7 mouse cellular contexts compared by ENCODE assay signal in genomic region chr11:32001181-32001910, GRCm38 (mm10). TPM values are rescaled to one million over a fixed set of nuclear protein-coding genes. Genes with fewer than 3 reads are reported as not detected.
A peak's percentile ranks its signal among the peaks of the same experiment; 100 is the strongest.
DNase-seq lines count a peak whose midpoint lies in the region; ATAC-seq and TF ChIP-seq lines count a peak whose summit lies in the region.

No protein-coding gene starts in this region.

- TF ChIP-seq POLR2A in CH12.LX (IDR thresholded peaks at IDR 0.05; ENCODE audit: low read depth, low read length): no peak
- peak; percentile 19; the same call in 1 of the 2 replicates for TF ChIP-seq POLR2A in brain, embryonic 14.5 days (IDR thresholded peaks at IDR 0.05; ENCODE audit: borderline replicate concordance, extremely low read depth, insufficient read depth, insufficient read length, poor library complexity, severe bottlenecking)

- no peak for TF ChIP-seq EP300 in CH12.LX (IDR thresholded peaks at IDR 0.05; ENCODE audit: low read length)

- H3K27me3 ChIP-seq in CH12.LX (replicated peaks): no peaks in the 10 kb centered on the region
- no peaks in the 10 kb centered on the region for H3K27me3 ChIP-seq in hindbrain, embryonic 14.5 days (ENCODE audit: control insufficient read depth, insufficient read depth, low read length)
- H3K27me3 ChIP-seq in midbrain, embryonic 12.5 days: no peaks in the 10 kb centered on the region; the same call in 1 of the 2 replicates

- TF ChIP-seq CTCF in CH12.LX (conservative IDR thresholded peaks at IDR 0.05 in 1 of 2, IDR thresholded peaks at IDR 0.05 in 1 of 2; ENCODE audit: low read depth in 2 of 2, low read length in 2 of 2): no peak
- TF ChIP-seq CTCF in brain, embryonic 14.5 days (IDR thresholded peaks at IDR 0.05; ENCODE audit: borderline replicate concordance, extremely low read depth, insufficient read depth, insufficient read length): no peak

- dilution Hi-C loops in CH12.LX (cut with MboI; ENCODE audit: extremely low pct_ligation_motif_present, extremely low pct_unique_long_range_greater_than_20kb, low sequenced_read_pairs): no loop called here

- no peaks in the 10 kb centered on the region for H3K36me3 ChIP-seq in CH12.LX (replicated peaks in 1 of 2; ENCODE audit: control insufficient read depth in 1 of 2, insufficient read depth in 1 of 2, low read length in 1 of 2)
- peaks cover 38% of the 10 kb centered on the region for H3K36me3 ChIP-seq in hindbrain, embryonic 14.5 days (replicated peaks; ENCODE audit: control insufficient read depth, insufficient read depth)
- peaks cover 29% of the 10 kb centered on the region for H3K36me3 ChIP-seq in midbrain, embryonic 12.5 days

- no peak overlapping the region for H3K4me3 ChIP-seq in CH12.LX (replicated peaks in 1 of 3; ENCODE audit: low read depth in 2 of 3, low read length in 2 of 3, poor library complexity in 1 of 3)
- H3K4me3 ChIP-seq in hindbrain, embryonic 14.5 days (replicated peaks; ENCODE audit: low read length): peak overlapping the region; percentile 49
- peak overlapping the region; percentile 52 for H3K4me3 ChIP-seq in midbrain, embryonic 12.5 days

- no peak overlapping the region for H3K27ac ChIP-seq in CH12.LX (ENCODE audit: insufficient read depth, low read depth)
- peak overlapping the region; percentile 97 for H3K27ac ChIP-seq in hindbrain, embryonic 14.5 days
- peak overlapping the region; percentile 93 for H3K27ac ChIP-seq in midbrain, embryonic 12.5 days (replicated peaks)

- TF ChIP-seq RAD21 in CH12.LX (IDR thresholded peaks at IDR 0.05; ENCODE audit: low read depth, low read length): no peak

- peaks cover under 1% of the 10 kb centered on the region for H3K9me3 ChIP-seq in CH12.LX (replicated peaks; ENCODE audit: low read length)
- H3K9me3 ChIP-seq in hindbrain, embryonic 14.5 days (ENCODE audit: control insufficient read depth, low read length): no peaks in the 10 kb centered on the region
- H3K9me3 ChIP-seq in midbrain, embryonic 12.5 days: peaks cover 7% of the 10 kb centered on the region

- no peak overlapping the region for H3K9ac ChIP-seq in CH12.LX (ENCODE audit: insufficient read depth, low read depth)
- H3K9ac ChIP-seq in hindbrain, embryonic 14.5 days: peak overlapping the region; percentile 91
- H3K9ac ChIP-seq in midbrain, embryonic 12.5 days (replicated peaks): peak overlapping the region; percentile 73

- DNase-seq in CH12.LX (ENCODE audit: extremely low read depth): no peak
- peak; percentile 75 for DNase-seq in brain, embryonic 14.5 days (ENCODE audit: low read depth)
- DNase-seq in hindbrain, embryonic 14.5 days (ENCODE audit: low spot score): peak; percentile 58
- DNase-seq in spleen, postnatal 14 days (ENCODE audit: low spot score in 2 of 2): no peak
- DNase-seq in urinary bladder, postnatal 10 days (ENCODE audit: low spot score): no peak
- DNase-seq in layer of hippocampus, postnatal 14 days (ENCODE audit: low spot score in 2 of 2): no peak

- WGBS in hindbrain, embryonic 14.5 days: 2% methylated on average over 11 of the region's 11 CpGs
- WGBS in midbrain, embryonic 12.5 days: 3% methylated on average over 11 of the region's 11 CpGs

- peaks cover 0 to 26% of the 10 kb centered on the region in 2 experiments; a peak in 2 of 4 replicates for H3K4me1 ChIP-seq in CH12.LX (ENCODE audit: control insufficient read depth in 1 of 2, insufficient read depth in 2 of 2)
- H3K4me1 ChIP-seq in hindbrain, embryonic 14.5 days (replicated peaks; ENCODE audit: control insufficient read depth, insufficient read depth, low read length): peaks cover 27% of the 10 kb centered on the region
- peaks cover 33% of the 10 kb centered on the region for H3K4me1 ChIP-seq in midbrain, embryonic 12.5 days

- in situ Hi-C loops in CH12.LX (cut with MboI; ENCODE audit: low pct_ligation_motif_present, low pct_unique_long_range_greater_than_20kb, low sequenced_read_pairs): loop anchor here (10.0 kb wide), 1 partner anchor 63 kb away; no protein-coding TSS in a partner anchor

- no peaks in the 10 kb centered on the region for H3K79me2 ChIP-seq in CH12.LX (replicated peaks; ENCODE audit: control insufficient read depth, extremely low read depth, insufficient read depth, poor library complexity, severe bottlenecking)

- ATAC-seq in hindbrain, embryonic 14.5 days (ENCODE audit: low FRiP score): peak; percentile 14
- ATAC-seq in midbrain, embryonic 12.5 days (ENCODE audit: low FRiP score, low read depth): no peak

- H3K4me2 ChIP-seq in CH12.LX (ENCODE audit: insufficient read depth, low read depth, poor library complexity, severe bottlenecking): no peak overlapping the region
- peak overlapping the region; percentile 93 for H3K4me2 ChIP-seq in hindbrain, embryonic 14.5 days (replicated peaks)
- H3K4me2 ChIP-seq in midbrain, embryonic 12.5 days (replicated peaks): peak overlapping the region; percentile 67

TF ChIP-seq in CH12.LX, 34 proteins besides CTCF, POLR2A, EP300 and RAD21:
- TF ChIP-seq ZKSCAN1 (IDR thresholded peaks at IDR 0.05; ENCODE audit: borderline replicate concordance, low read depth, low read length) (no peak), BHLHE40 (IDR thresholded peaks at IDR 0.05; ENCODE audit: low read depth, low read length) (peak; percentile 25; the same call in 1 of the 2 replicates)

RNA-seq across cellular contexts. Expression of gene Nsg2, which starts 1.1 kb away (rescaled TPM):
- total RNA-seq in CH12.LX (2012; rRNA removed) (1.4 and 2.8 TPM in 2 replicates), CH12.LX (2014; rRNA removed) (7.3 and 7.5 TPM in 2 replicates)
- polyA plus RNA-seq in CH12.LX (2012; ENCODE audit: insufficient read length, low read depth): 7.4 and 7.6 TPM in 2 replicates
- polyA plus RNA-seq in brain, embryonic 14.5 days (2012; rRNA removed): 951 and 982 TPM in 2 replicates
- polyA plus RNA-seq in hindbrain, embryonic 14.5 days (2014; fragmentation: Nextera tagmentation; extraction: Ambion mirVana): 157 and 172 TPM in 2 replicates
- 193 and 198 TPM in 2 replicates for polyA plus RNA-seq in midbrain, embryonic 12.5 days (2016; fragmentation: Nextera tagmentation; extraction: Ambion mirVana)
- 100 to 1,000 TPM; 785 to 794 TPM for total RNA-seq in layer of hippocampus, postnatal 14 days (2021)

RNA-seq across cellular contexts. Expression of gene 4930524B15Rik, which starts 36.0 kb away (rescaled TPM):
- not detected in 2 replicates for total RNA-seq in CH12.LX (2012; rRNA removed)
- not detected in 2 replicates for total RNA-seq in CH12.LX (2014; rRNA removed)
- polyA plus RNA-seq in CH12.LX (2012; ENCODE audit: insufficient read length, low read depth): not detected in 2 replicates
- 0.33 TPM in 2 replicates for polyA plus RNA-seq in brain, embryonic 14.5 days (2012; rRNA removed)
- 0.40 and 0.60 TPM in 2 replicates for polyA plus RNA-seq in hindbrain, embryonic 14.5 days (2014; fragmentation: Nextera tagmentation; extraction: Ambion mirVana)
- polyA plus RNA-seq in midbrain, embryonic 12.5 days (2016; fragmentation: Nextera tagmentation; extraction: Ambion mirVana): 0.11 and 0.18 TPM in 2 replicates
- not detected for total RNA-seq in layer of hippocampus, postnatal 14 days (2021)

Comparison
In these comparisons a context has a peak if more than half of its experiments do, and no peak if none do; other contexts are left out.
1. DNase-seq: peak in brain, embryonic 14.5 days (single experiment) and hindbrain, embryonic 14.5 days (single experiment); none in CH12.LX (single experiment), spleen, postnatal 14 days (0 of 2), urinary bladder, postnatal 10 days (single experiment) and layer of hippocampus, postnatal 14 days (0 of 2).
2. H3K4me3 ChIP-seq: peak in hindbrain, embryonic 14.5 days (single experiment) and midbrain, embryonic 12.5 days (single experiment); none in CH12.LX (0 of 3).
3. RNA of gene Nsg2, which starts 1.1 kb away (polyA plus RNA-seq): 951 to 982 TPM in brain, embryonic 14.5 days, 193 to 198 TPM in midbrain, embryonic 12.5 days and 157 to 172 TPM in hindbrain, embryonic 14.5 days; 7.4 to 7.6 TPM in CH12.LX; every median in the first group is over 10 times any median in the second.